In genomic region chr4:149325411-149326162, GRCm38 (mm10) we compare ENCODE assay signal across 11 mouse cellular contexts. TPM values are rescaled to one million over a fixed set of nuclear protein-coding genes. Genes with fewer than 3 reads are reported as not detected.
DNase-seq lines count a peak whose midpoint lies in the region; ATAC-seq and TF ChIP-seq lines count a peak whose summit lies in the region.
"Had no signal": no experiment of that assay in that cellular context is flagged by ENCODE, and none has a peak within 500 bp of the region (broad histone marks: within the 10 kb centered on the region; RNA-seq: fewer than 3 reads in every experiment).

No protein-coding gene starts in this region.

- no peak overlapping the region for H3K9ac ChIP-seq in hindbrain, postnatal 0 days (replicated peaks; ENCODE audit: low read length)
- H3K9ac ChIP-seq in hindbrain, embryonic 13.5 days, result no peak overlapping the region
- no peak overlapping the region for H3K9ac ChIP-seq in MEL (ENCODE audit: control insufficient read depth, low read depth, low read length, poor library complexity, severe bottlenecking)
- no peak overlapping the region for H3K9ac ChIP-seq in midbrain, embryonic 11.5 days (ENCODE audit: low read length)
- H3K9ac ChIP-seq: limb, embryonic 13.5 days had no signal

- peak; percentile 26 for DNase-seq in hindbrain, postnatal 0 days (ENCODE audit: low spot score)
- DNase-seq in 416B (ENCODE audit: low read depth) (peak; percentile 51), MEL (ENCODE audit: low read depth, low spot score) (peak; percentile 30)
- peak; percentile 20 for DNase-seq in fibroblast of lung, adult 2 months (ENCODE audit: low read depth)
- DNase-seq in B cell, adult 2 months, result no peak
- DNase-seq in midbrain, embryonic 11.5 days (ENCODE audit: low spot score, missing footprints), result no peak
- DNase-seq in thymus, postnatal 10 days (ENCODE audit: low spot score in 2 of 2), result no peak
- DNase-seq: cerebellum, adult 11 months; gastrocnemius, postnatal 14 days had no signal

- TF ChIP-seq EP300 in MEL (IDR thresholded peaks at IDR 0.05; ENCODE audit: low read depth in 1 of 2, low read length in 2 of 2), result no peak

- WGBS in hindbrain, postnatal 0 days, result 86% methylated on average over 10 of the region's 10 CpGs
- 91% methylated on average over 10 of the region's 10 CpGs for WGBS in hindbrain, embryonic 13.5 days
- 91% methylated on average over 10 of the region's 10 CpGs for WGBS in midbrain, embryonic 11.5 days

- peak overlapping the region; percentile 26; the same call in 1 of the 2 replicates for H3K27ac ChIP-seq in hindbrain, postnatal 0 days
- no peak overlapping the region for H3K27ac ChIP-seq in hindbrain, embryonic 13.5 days
- H3K27ac ChIP-seq in MEL (ENCODE audit: control insufficient read depth, low read depth, low read length), result no peak overlapping the region
- H3K27ac ChIP-seq in midbrain, embryonic 11.5 days (ENCODE audit: low read depth, low read length), result no peak overlapping the region
- H3K27ac ChIP-seq: limb, embryonic 13.5 days had no signal

- TF ChIP-seq CTCF in hindbrain, postnatal 0 days (IDR thresholded peaks at IDR 0.05; ENCODE audit: low read depth), result peak; percentile 39; the same call in 1 of the 2 replicates
- peak in 2 of 3 experiments; percentile 31 to 36; a peak in 4 of 6 replicates for TF ChIP-seq CTCF in MEL (IDR thresholded peaks at IDR 0.05 in 2 of 3, conservative IDR thresholded peaks at IDR 0.05 in 1 of 3; ENCODE audit: control insufficient read depth in 1 of 3, insufficient read depth in 1 of 3, low read depth in 2 of 3, low read length in 3 of 3, poor library complexity in 1 of 3, severe bottlenecking in 1 of 3)

- TF ChIP-seq POLR2A in MEL (IDR thresholded peaks at IDR 0.05; ENCODE audit: control insufficient read depth in 1 of 2, insufficient read depth in 1 of 2, low read depth in 1 of 2, low read length in 2 of 2, poor library complexity in 1 of 2), result no peak

- no peaks in the 10 kb centered on the region for H3K27me3 ChIP-seq in hindbrain, postnatal 0 days (ENCODE audit: insufficient read depth, low read length)
- H3K27me3 ChIP-seq in hindbrain, embryonic 13.5 days, result no peaks in the 10 kb centered on the region
- no peaks in the 10 kb centered on the region for H3K27me3 ChIP-seq in MEL (ENCODE audit: control insufficient read depth in 1 of 2, insufficient read depth in 2 of 2, low read length in 2 of 2)
- no peaks in the 10 kb centered on the region for H3K27me3 ChIP-seq in midbrain, embryonic 11.5 days (ENCODE audit: control insufficient read depth, insufficient read depth, low read length)
- H3K27me3 ChIP-seq: limb, embryonic 13.5 days had no signal

- H3K4me2 ChIP-seq in hindbrain, postnatal 0 days (ENCODE audit: low read depth, low read length), result no peak overlapping the region
- H3K4me2 ChIP-seq in hindbrain, embryonic 13.5 days, result no peak overlapping the region
- no peak overlapping the region for H3K4me2 ChIP-seq in midbrain, embryonic 11.5 days
- H3K4me2 ChIP-seq: limb, embryonic 13.5 days had no signal

- TF ChIP-seq RAD21 in MEL (IDR thresholded peaks at IDR 0.05; ENCODE audit: low read depth, low read length), result peak; percentile 13

- H3K4me3 ChIP-seq in hindbrain, postnatal 0 days (ENCODE audit: low read length), result no peak overlapping the region
- no peak overlapping the region for H3K4me3 ChIP-seq in hindbrain, embryonic 13.5 days
- H3K4me3 ChIP-seq in MEL (ENCODE audit: control insufficient read depth in 1 of 2, insufficient read depth in 1 of 2, low read depth in 2 of 2, low read length in 2 of 2), result no peak overlapping the region
- no peak overlapping the region for H3K4me3 ChIP-seq in midbrain, embryonic 11.5 days (ENCODE audit: low read depth, low read length)
- H3K4me3 ChIP-seq: limb, embryonic 13.5 days had no signal

- peak; percentile 44 for ATAC-seq in hindbrain, postnatal 0 days
- no peak for ATAC-seq in hindbrain, embryonic 13.5 days (ENCODE audit: low FRiP score)
- no peak for ATAC-seq in midbrain, embryonic 11.5 days (ENCODE audit: low FRiP score)

- H3K4me1 ChIP-seq in hindbrain, postnatal 0 days (ENCODE audit: insufficient read depth, low read length), result no peaks in the 10 kb centered on the region
- H3K4me1 ChIP-seq in hindbrain, embryonic 13.5 days (replicated peaks), result no peaks in the 10 kb centered on the region
- H3K4me1 ChIP-seq in MEL (ENCODE audit: control insufficient read depth in 1 of 2, insufficient read depth in 2 of 2, low read length in 2 of 2), result no peaks in the 10 kb centered on the region
- no peaks in the 10 kb centered on the region for H3K4me1 ChIP-seq in midbrain, embryonic 11.5 days (ENCODE audit: control insufficient read depth, insufficient read depth, low read length)

- peaks cover 30% of the 10 kb centered on the region for H3K36me3 ChIP-seq in hindbrain, postnatal 0 days (ENCODE audit: insufficient read depth, low read length)
- peaks cover 39% of the 10 kb centered on the region for H3K36me3 ChIP-seq in hindbrain, embryonic 13.5 days
- H3K36me3 ChIP-seq in MEL (ENCODE audit: control insufficient read depth in 1 of 2, insufficient read depth in 2 of 2, low read length in 2 of 2), result no peaks in the 10 kb centered on the region
- H3K36me3 ChIP-seq in midbrain, embryonic 11.5 days (ENCODE audit: control insufficient read depth, insufficient read depth, low read length), result peaks cover 18% of the 10 kb centered on the region

- no peaks in the 10 kb centered on the region for H3K9me3 ChIP-seq in hindbrain, postnatal 0 days (ENCODE audit: low read length)
- H3K9me3 ChIP-seq in hindbrain, embryonic 13.5 days, result no peaks in the 10 kb centered on the region
- no peaks in the 10 kb centered on the region for H3K9me3 ChIP-seq in MEL (replicated peaks; ENCODE audit: insufficient read depth, low read length)
- no peaks in the 10 kb centered on the region for H3K9me3 ChIP-seq in midbrain, embryonic 11.5 days (ENCODE audit: control insufficient read depth, low read length)
- H3K9me3 ChIP-seq: limb, embryonic 13.5 days had no signal

- H3K79me2 ChIP-seq in MEL (ENCODE audit: control insufficient read depth, insufficient read depth, low read length, poor library complexity), result no peaks in the 10 kb centered on the region

TF ChIP-seq in MEL, 35 proteins besides CTCF, POLR2A, EP300 and RAD21:
- TF ChIP-seq ETS1 (IDR thresholded peaks at IDR 0.05; ENCODE audit: low read depth, low read length) (no peak), SMC3 (IDR thresholded peaks at IDR 0.05; ENCODE audit: low read depth, low read length) (peak; percentile 34; the same call in 1 of the 2 replicates)

RNA-seq across cellular contexts. Expression of gene Kif1b, which starts 18.1 kb away (rescaled TPM):
- 322 and 420 TPM in 2 replicates for total RNA-seq in hindbrain, postnatal 0 days (2014; rRNA removed)
- polyA plus RNA-seq in hindbrain, postnatal 0 days (2015; fragmentation: Nextera tagmentation; extraction: Ambion mirVana), result 210 and 213 TPM in 2 replicates
- 155 and 169 TPM in 2 replicates for polyA plus RNA-seq in hindbrain, embryonic 13.5 days (2015; fragmentation: Nextera tagmentation; extraction: Ambion mirVana)
- total RNA-seq in MEL (2012; rRNA removed), result 8.8 and 9.1 TPM in 2 replicates
- polyA plus RNA-seq in MEL (2012; ENCODE audit: insufficient read depth in 1 of 2, insufficient read length in 2 of 2, low read depth in 1 of 2, low replicate concordance in 2 of 2, missing spikeins in 1 of 2), result 10 to 100 TPM; 16.3 to 20.2 TPM
- polyA plus RNA-seq in midbrain, embryonic 11.5 days (2014; fragmentation: Nextera tagmentation; extraction: Ambion mirVana), result 94.6 and 95.0 TPM in 2 replicates

Comparison
In these comparisons a context has a peak if more than half of its experiments do, and no peak if none do; other contexts are left out.
1. DNase-seq: peak in hindbrain, postnatal 0 days (single experiment), 416B (single experiment), MEL (single experiment) and fibroblast of lung, adult 2 months (single experiment); none in B cell, adult 2 months (0 of 2), midbrain, embryonic 11.5 days (single experiment) and thymus, postnatal 10 days (0 of 2).